Mouse (Mus musculus) hindbrain, embryonic 14.5 days (tissue): ENCODE measurements around the gene Tmem38a. TPM values are rescaled to one million over a fixed set of nuclear protein-coding genes. Genes with fewer than 3 reads are reported as not detected.

Source experiments
- ATAC-seq: fragments of 200-750 bp; cut with Nextera tagmentation; 2 replicates; pipeline ENCODE4 v1.8.0; 2017; ENCODE audit warnings: moderate number of reproducible peaks, mild to moderate bottlenecking, moderate TSS enrichment, moderate library complexity; ENCODE audit not compliant: low FRiP score
- DNase-seq: peaks from one replicate; pipeline ENCODE4 v3.0.0-alpha.2; 2015; ENCODE audit warnings: low spot score
- H3K27ac ChIP-seq: fragments of 300-500 bp; sonication (generic); 2 replicates; pipeline ENCODE4 v1.5.1; 2014; ENCODE audit warnings: mild to moderate bottlenecking, moderate library complexity
- H3K27me3 ChIP-seq: fragments of 300-500 bp; sonication (generic); 2 replicates; pipeline ENCODE4 v1.6.1; 2014; ENCODE audit warnings: mild to moderate bottlenecking, low read length, mixed read lengths; ENCODE audit not compliant: control insufficient read depth, insufficient read depth
- H3K36me3 ChIP-seq: fragments of 300-500 bp; sonication (generic); replicated peaks from 2 replicates; pipeline ENCODE4 v1.6.1; 2014; ENCODE audit not compliant: control insufficient read depth, insufficient read depth
- H3K4me1 ChIP-seq: fragments of 300-500 bp; sonication (generic); replicated peaks from 2 replicates; pipeline ENCODE4 v1.6.1; 2014; ENCODE audit warnings: antibody characterized with exemption, low read length, mixed read lengths; ENCODE audit not compliant: control insufficient read depth, insufficient read depth
- H3K4me2 ChIP-seq: fragments of 300-500 bp; sonication (generic); replicated peaks from 2 replicates; pipeline ENCODE4 v1.6.1; 2014; ENCODE audit warnings: mild to moderate bottlenecking, moderate library complexity
- H3K4me3 ChIP-seq: fragments of 300-500 bp; sonication (generic); replicated peaks from 2 replicates; pipeline ENCODE4 v1.5.1; 2014; ENCODE audit warnings: mild to moderate bottlenecking, low read length
- H3K9ac ChIP-seq: fragments of 300-500 bp; sonication (generic); 2 replicates; pipeline ENCODE4 v1.6.1; 2014
- H3K9me3 ChIP-seq: fragments of 300-500 bp; sonication (generic); 2 replicates; pipeline ENCODE4 v1.6.1; 2016; ENCODE audit warnings: low read length; ENCODE audit not compliant: control insufficient read depth
- WGBS: fragments of 180-500 bp; shearing (Covaris S2); extraction: QIAGEN DNeasy Blood & Tissue Kit; methylation state at CpG from one replicate; pipeline ENCODE4 v1.1.7; 2014; 5-methylcytosine and 5-hydroxymethylcytosine counted together
- microRNA-seq: library from miRNA; unstranded; fragments of <30 nt; microRNA quantifications from one replicate; pipeline ENCODE4, GENCODE M21; 2016
- polyA plus RNA-seq: library from polyadenylated mRNA; unstranded; fragments of >200 nt; fragmentation: Nextera tagmentation; extraction: Ambion mirVana; gene quantifications from 2 replicates; pipeline ENCODE4 v1.2.1, GENCODE M21; 2014

Gene Tmem38a
- polyA plus RNA-seq, 1 experiment from 2014 or later, result 34.2 TPM

DNA sequence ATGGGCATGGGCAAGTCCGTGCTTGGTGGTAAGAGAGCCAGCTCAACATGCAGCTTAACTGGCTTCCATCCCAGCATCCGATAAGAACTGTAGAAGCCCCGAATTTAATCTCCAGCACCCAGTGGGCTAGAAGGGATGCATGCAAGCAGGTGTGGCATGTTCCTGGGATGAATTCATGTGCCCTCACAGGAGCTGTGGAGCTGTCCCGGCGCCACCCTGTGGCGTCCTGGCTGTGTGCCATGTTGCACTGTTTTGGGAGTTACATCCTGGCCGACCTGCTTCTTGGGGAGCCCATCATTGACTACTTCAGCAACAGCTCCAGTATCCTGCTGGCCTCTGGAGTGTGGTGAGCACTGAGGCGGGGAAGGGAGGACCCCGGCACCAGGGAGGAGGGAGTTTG is 7.5 kb downstream of the Tmem38a start:
- Histone ChIP-seq H3K27me3 (no peaks in the 10 kb centered on the region), H3K4me1 (no peaks in the 10 kb centered on the region), H3K9me3 (no peaks in the 10 kb centered on the region), H3K27ac (no peak overlapping the region), H3K36me3 (peaks cover 11% of the 10 kb centered on the region; the same call in 1 of the 2 replicates), H3K4me2 (no peak overlapping the region), H3K4me3 (no peak overlapping the region), H3K9ac (no peak overlapping the region)
- 72% methylated on average over 9 of the region's 9 CpGs for WGBS
- ATAC-seq (no peak), DNase-seq (no peak)

DNA sequence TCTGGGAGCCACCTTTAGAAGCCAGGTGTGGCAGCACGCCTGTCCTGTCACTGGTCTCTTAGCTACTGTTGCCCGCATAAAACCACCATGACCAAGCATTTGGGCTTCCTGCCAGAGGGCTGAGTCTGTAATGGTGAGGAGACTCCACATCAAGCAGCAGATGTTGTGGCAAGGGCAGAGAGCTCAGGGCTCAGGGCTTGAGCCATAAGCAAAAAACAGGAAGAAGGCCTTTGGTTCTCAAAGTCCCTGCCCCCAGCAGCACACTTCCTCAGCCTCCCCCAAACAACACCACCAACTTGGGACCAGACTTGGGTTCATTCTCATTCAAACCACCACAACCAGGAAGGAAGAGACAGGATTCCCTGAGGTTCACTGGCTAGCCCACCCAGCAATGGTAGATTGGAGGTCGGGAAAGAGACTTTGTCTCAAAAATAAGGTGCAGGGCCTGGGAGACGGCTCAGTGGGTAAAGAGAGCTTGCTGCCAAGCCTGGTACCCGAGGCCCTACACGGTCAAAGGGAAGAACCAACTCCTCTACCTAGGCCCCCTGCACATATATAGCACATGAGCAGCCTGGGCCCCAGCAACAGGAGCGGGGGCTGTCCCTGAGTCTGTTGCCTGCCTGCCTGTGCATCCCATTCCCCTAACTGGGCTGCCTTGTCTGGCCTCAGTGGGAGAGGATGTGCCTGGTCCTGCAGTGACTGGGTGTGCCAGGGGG is 11.4 kb downstream of the Tmem38a start:
- DNase-seq, result no peak
- Histone ChIP-seq H3K36me3 (peaks cover 11% of the 10 kb centered on the region; the same call in 1 of the 2 replicates), H3K4me2 (no peak overlapping the region), H3K9me3 (no peaks in the 10 kb centered on the region), H3K4me1 (no peaks in the 10 kb centered on the region), H3K27me3 (no peaks in the 10 kb centered on the region), H3K27ac (no peak overlapping the region), H3K9ac (no peak overlapping the region), H3K4me3 (no peak overlapping the region)
- no peak for ATAC-seq
- 80% methylated on average over 7 of the region's 7 CpGs for WGBS

DNA sequence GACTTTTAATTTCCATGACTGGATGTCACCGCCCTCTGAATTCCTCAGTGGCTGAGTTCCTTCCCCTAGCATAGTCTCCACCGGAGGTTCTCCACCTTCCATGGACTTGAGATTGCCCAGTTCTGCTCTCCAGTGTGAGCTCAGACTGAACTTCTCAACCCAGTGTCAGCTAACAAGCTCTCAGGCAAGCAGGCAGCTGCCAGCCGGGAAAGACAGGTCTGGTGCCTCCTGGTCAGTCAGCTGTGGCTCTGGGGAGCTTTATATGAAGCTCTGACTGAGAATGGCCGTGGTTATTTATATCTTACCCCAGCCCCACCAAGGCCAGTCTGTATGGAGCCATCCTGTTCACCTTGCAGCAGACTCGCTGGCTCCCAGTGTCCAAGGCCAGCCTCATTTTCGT is 12.5 kb downstream of the Tmem38a start:
- Histone ChIP-seq H3K4me1 (no peaks in the 10 kb centered on the region), H3K9ac (no peak overlapping the region), H3K27ac (no peak overlapping the region), H3K4me2 (no peak overlapping the region), H3K9me3 (no peaks in the 10 kb centered on the region), H3K27me3 (no peaks in the 10 kb centered on the region), H3K4me3 (no peak overlapping the region), H3K36me3 (peaks cover 11% of the 10 kb centered on the region; the same call in 1 of the 2 replicates)
- DNase-seq (no peak), ATAC-seq (no peak)
- WGBS, result 85% methylated on average over 6 of the region's 6 CpGs

DNA sequence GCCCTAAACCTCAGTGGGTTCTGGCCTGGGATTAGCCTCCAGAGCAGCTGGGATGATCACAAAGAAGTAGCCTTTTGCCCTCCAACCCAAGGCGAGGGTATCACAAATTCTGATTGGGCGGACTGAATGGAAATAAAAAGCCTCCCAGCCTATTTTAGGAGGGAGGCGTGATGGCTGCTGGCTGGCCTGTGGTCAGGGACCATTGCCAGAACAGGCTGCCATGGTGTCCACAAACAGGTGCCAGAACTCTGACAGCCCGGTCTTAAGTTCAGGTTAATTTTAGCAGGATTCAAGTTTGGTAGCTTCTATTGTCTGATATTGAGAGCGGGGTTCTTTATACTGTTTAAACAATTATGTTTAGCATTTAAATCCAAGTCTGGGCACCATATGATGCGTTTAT is 16.0 kb downstream of the Tmem38a start:
- 0 out of 2 replicates have a peak, but pooled peaks have one; percentile 24 for ATAC-seq
- WGBS, result 72% methylated on average over 6 of the region's 6 CpGs
- Histone ChIP-seq H3K4me3 (no peak overlapping the region), H3K4me1 (no peaks in the 10 kb centered on the region), H3K36me3 (no peaks in the 10 kb centered on the region), H3K27ac (no peak overlapping the region), H3K9ac (no peak overlapping the region), H3K27me3 (no peaks in the 10 kb centered on the region), H3K4me2 (no peak overlapping the region), H3K9me3 (no peaks in the 10 kb centered on the region)
- DNase-seq, result no peak

DNA sequence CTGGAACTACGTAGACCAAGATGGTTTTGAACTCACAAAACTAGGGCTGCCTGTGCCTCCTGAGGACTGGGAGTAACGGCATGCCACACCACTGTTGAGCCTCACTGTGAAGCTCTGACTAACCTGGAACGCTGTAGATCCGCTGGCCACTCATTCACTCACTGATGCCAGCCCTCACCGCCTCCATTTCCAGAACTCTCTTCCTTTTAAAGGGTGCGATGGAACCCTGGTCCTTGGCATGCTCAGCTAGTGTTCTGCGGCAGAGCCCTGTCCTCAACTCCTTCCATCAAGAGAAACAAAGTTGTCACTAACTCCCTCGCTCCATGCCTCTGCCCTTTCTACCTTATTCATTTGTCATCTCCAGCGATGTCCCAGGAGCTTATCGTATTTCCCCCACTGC is 17.0 kb downstream of the Tmem38a start:
- 90% methylated on average over 10 of the region's 10 CpGs for WGBS
- no peak overlapping the region for H3K4me3 ChIP-seq
- no peaks in the 10 kb centered on the region for H3K36me3 ChIP-seq
- ATAC-seq, result no peak
- no peak overlapping the region for H3K27ac ChIP-seq
- no peak overlapping the region for H3K9ac ChIP-seq
- H3K4me2 ChIP-seq, result no peak overlapping the region
- H3K9me3 ChIP-seq, result no peaks in the 10 kb centered on the region
- H3K27me3 ChIP-seq, result no peaks in the 10 kb centered on the region
- H3K4me1 ChIP-seq, result no peaks in the 10 kb centered on the region
- no peak for DNase-seq

DNA sequence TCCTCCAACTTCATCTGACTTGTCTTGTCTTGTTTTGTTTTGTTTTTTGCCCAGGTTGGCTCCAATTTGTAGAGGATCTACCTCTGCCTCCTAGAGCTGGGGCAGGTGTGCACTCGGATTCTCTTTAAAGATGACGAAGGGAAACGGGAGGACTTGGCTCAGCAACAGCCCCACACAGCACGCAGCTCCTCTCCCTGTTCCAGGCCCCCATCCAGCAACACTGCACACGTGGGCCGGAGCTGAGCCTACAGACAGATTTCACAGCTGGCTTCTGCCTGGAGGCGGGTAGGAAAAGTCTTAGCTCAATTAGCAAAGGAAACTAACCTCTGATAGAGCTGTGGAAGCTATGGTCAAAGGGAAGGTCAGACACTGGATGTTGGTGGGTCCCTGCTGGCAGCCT is 17.4 kb downstream of the Tmem38a start:
- H3K36me3 ChIP-seq, result no peaks in the 10 kb centered on the region
- H3K4me3 ChIP-seq, result no peak overlapping the region
- no peaks in the 10 kb centered on the region for H3K4me1 ChIP-seq
- no peaks in the 10 kb centered on the region for H3K27me3 ChIP-seq
- H3K27ac ChIP-seq, result no peak overlapping the region
- ATAC-seq (no peak), DNase-seq (no peak)
- no peak overlapping the region for H3K9ac ChIP-seq
- no peak overlapping the region for H3K4me2 ChIP-seq
- no peaks in the 10 kb centered on the region for H3K9me3 ChIP-seq
- WGBS, result 86% methylated on average over 7 of the region's 7 CpGs

DNA sequence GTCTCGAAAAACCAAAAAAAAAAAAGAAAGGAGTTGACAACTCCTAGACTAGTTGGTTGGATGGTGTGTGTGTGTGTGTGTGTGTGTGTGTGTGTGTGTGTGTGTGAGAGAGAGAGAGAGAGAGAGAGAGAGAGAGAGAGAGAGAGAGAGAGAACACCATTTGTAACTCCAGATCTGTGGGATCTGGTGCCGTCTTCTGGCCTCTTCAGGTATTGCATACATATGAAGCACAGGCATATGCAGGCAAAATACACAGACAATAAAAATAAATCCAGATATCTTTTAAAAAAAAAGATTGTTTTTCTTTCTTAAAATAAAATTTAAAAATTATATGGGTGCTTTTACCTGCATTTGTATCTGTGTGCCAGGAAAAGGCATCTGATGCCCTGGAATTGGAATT is 18.3 kb downstream of the Tmem38a start:
- Histone ChIP-seq H3K36me3 (no peaks in the 10 kb centered on the region), H3K4me2 (no peak overlapping the region), H3K9ac (no peak overlapping the region), H3K4me3 (no peak overlapping the region), H3K27ac (no peak overlapping the region), H3K9me3 (no peaks in the 10 kb centered on the region), H3K4me1 (no peaks in the 10 kb centered on the region), H3K27me3 (no peaks in the 10 kb centered on the region)
- WGBS, result 51% methylated on average over 2 of the region's 2 CpGs
- no peak for ATAC-seq
- DNase-seq, result no peak

Small RNA genes lying within 50 kb of the gene (microRNA-seq; reads per million reads assigned to microRNA genes)
- gene Gm28019, result not detected

Other genes starting within 250 kb of the Tmem38a start
- 59.3 and 60.5 TPM in 2 replicates for gene Eps15l1, start 150.6 kb upstream of the Tmem38a start, polyA plus RNA-seq
- 0.92 and 1.7 TPM in 2 replicates for gene Calr3, start 128.2 kb upstream of the Tmem38a start, polyA plus RNA-seq
- 14.4 and 14.9 TPM in 2 replicates for gene 1700030K09Rik, start 128.2 kb upstream of the Tmem38a start, polyA plus RNA-seq
- gene Cherp, start 96.8 kb upstream of the Tmem38a start, polyA plus RNA-seq, result 47.2 and 52.3 TPM in 2 replicates
- 11.0 and 12.8 TPM in 2 replicates for gene Slc35e1, start 79.4 kb upstream of the Tmem38a start, polyA plus RNA-seq
- gene Med26, start 23.8 kb upstream of the Tmem38a start, polyA plus RNA-seq, result 13.4 and 15.8 TPM in 2 replicates
- 131 and 140 TPM in 2 replicates for gene Smim7, start 967 bp upstream of the Tmem38a start, polyA plus RNA-seq
- gene Nwd1, start 74.7 kb downstream of the Tmem38a start, polyA plus RNA-seq, result 2.4 and 2.7 TPM in 2 replicates
- gene Sin3b, start 151.2 kb downstream of the Tmem38a start, polyA plus RNA-seq, result 179 and 185 TPM in 2 replicates
- 0.39 and 0.57 TPM in 2 replicates for gene F2rl3, start 189.8 kb downstream of the Tmem38a start, polyA plus RNA-seq